Mouse (Mus musculus): Measurements from ENCODE around the gene Mkrn1. TPM values are rescaled to one million over a fixed set of nuclear protein-coding genes. Genes with fewer than 3 reads are reported as not detected.

The Mkrn1 gene
- polyA plus RNA-seq, 1 experiment: 291 TPM

DNA sequence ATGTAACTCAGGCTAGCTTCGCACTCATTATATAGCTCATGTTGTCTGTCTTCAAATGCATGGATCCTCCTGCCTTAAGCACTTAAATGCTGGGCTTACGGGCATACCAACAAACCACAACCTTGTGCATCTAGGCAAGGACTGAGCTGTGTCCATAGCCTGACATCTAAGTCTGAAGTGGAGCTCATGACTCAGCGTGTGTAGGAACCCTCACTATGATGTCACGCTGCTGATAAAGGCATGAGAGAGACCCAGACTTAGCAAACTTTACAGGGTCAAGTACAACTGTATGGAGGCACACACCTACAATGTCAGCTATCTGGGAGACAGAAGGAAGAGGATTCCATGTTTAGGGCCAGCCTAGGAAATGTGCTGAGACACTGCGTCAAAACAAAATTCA is 13.8 kb downstream of the Mkrn1 start:
- 86% methylated on average over 5 of the region's 5 CpGs for WGBS
- no peak overlapping the region for H3K4me3 ChIP-seq (replicated peaks; ENCODE audit: control insufficient read depth, low read depth, low read length)
- H3K4me1 ChIP-seq (ENCODE audit: control insufficient read depth, insufficient read depth, low read length): no peaks in the 10 kb centered on the region; the same call in 1 of the 2 replicates
- TF ChIP-seq CTCF (IDR thresholded peaks at IDR 0.05; ENCODE audit: control insufficient read depth, insufficient read depth, low read length) (no peak), POLR2A (IDR thresholded peaks at IDR 0.05; ENCODE audit: borderline replicate concordance, control insufficient read depth, low read depth, low read length) (no peak)
- no peak overlapping the region for H3K27ac ChIP-seq (ENCODE audit: control insufficient read depth, insufficient read depth, low read depth, low read length, poor library complexity)

DNA sequence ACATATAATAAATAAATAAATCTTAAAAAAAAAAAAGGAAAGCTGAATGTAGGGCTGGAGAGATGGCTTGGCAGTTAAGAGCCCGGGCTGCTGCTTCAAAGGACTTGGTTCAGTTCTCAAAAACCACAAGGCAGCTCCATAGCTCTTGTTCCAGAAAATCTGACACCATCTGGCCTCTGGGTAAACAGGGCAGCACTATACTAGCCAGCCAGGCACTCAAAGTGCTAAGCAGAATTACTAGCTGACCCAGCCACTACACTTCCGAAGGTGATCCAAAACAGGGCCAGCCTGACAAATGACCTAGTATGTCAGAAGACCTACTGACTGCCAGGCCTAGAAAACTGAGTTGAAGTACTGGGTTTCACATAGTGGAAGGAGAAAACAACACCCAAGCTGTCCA is 17.1 kb downstream of the Mkrn1 start:
- Histone ChIP-seq H3K27ac (ENCODE audit: control insufficient read depth, insufficient read depth, low read depth, low read length, poor library complexity) (no peak overlapping the region), H3K4me3 (replicated peaks; ENCODE audit: control insufficient read depth, low read depth, low read length) (no peak overlapping the region), H3K4me1 (ENCODE audit: control insufficient read depth, insufficient read depth, low read length) (no peaks in the 10 kb centered on the region; the same call in 1 of the 2 replicates)
- TF ChIP-seq POLR2A (IDR thresholded peaks at IDR 0.05; ENCODE audit: borderline replicate concordance, control insufficient read depth, low read depth, low read length) (no peak), CTCF (IDR thresholded peaks at IDR 0.05; ENCODE audit: control insufficient read depth, insufficient read depth, low read length) (no peak)
- 95% methylated on average over 2 of the region's 2 CpGs for WGBS

DNA sequence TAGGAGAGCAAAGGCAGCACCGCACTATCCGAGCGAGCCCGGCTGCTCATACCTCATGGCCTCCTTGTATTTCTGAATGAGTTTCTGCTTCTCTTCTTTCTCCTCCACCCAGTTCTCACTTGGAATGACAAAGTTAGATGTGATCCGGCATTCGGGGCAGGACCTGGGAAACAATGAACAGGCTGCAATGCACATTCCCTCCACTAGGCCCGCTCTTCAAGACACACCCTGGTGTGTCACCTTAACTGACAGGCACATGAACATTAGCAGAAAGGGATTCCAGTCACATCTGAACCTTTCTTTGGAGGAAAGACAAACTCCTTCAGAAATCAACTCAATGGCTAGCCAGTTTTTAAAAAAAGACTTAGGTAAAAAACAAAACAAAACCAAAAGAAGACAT is 19.9 kb downstream of the Mkrn1 start:
- TF ChIP-seq POLR2A (IDR thresholded peaks at IDR 0.05; ENCODE audit: borderline replicate concordance, control insufficient read depth, low read depth, low read length) (no peak), CTCF (IDR thresholded peaks at IDR 0.05; ENCODE audit: control insufficient read depth, insufficient read depth, low read length) (peak; percentile 36; the same call in 1 of the 2 replicates)
- Histone ChIP-seq H3K4me1 (ENCODE audit: control insufficient read depth, insufficient read depth, low read length) (no peaks in the 10 kb centered on the region), H3K27ac (ENCODE audit: control insufficient read depth, insufficient read depth, low read depth, low read length, poor library complexity) (no peak overlapping the region), H3K4me3 (replicated peaks; ENCODE audit: control insufficient read depth, low read depth, low read length) (no peak overlapping the region)
- 91% methylated on average over 7 of the region's 7 CpGs for WGBS

DNA sequence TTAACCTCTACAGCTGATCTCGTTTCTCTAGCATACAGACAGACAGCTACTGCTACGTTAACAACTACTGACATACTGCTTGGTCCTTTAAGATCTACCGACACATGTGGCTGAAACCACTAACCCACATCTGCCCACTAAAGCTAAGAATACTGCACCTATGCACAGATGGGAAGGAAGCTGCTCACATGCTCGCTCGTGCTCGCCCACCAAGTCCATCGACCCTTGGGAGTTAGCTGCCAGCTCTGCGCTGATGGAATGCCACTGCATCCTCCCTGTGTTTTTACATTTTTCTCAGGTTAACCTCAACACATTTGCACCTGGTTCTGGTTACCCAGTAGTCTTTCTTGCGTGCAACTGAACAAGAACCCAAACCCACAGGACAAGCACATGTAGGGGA is 21.9 kb downstream of the Mkrn1 start:
- Histone ChIP-seq H3K4me3 (replicated peaks; ENCODE audit: control insufficient read depth, low read depth, low read length) (no peak overlapping the region), H3K27ac (ENCODE audit: control insufficient read depth, insufficient read depth, low read depth, low read length, poor library complexity) (no peak overlapping the region), H3K4me1 (ENCODE audit: control insufficient read depth, insufficient read depth, low read length) (no peaks in the 10 kb centered on the region)
- TF ChIP-seq CTCF (IDR thresholded peaks at IDR 0.05; ENCODE audit: control insufficient read depth, insufficient read depth, low read length) (no peak), POLR2A (IDR thresholded peaks at IDR 0.05; ENCODE audit: borderline replicate concordance, control insufficient read depth, low read depth, low read length) (no peak)
- WGBS: 70% methylated on average over 9 of the region's 9 CpGs

DNA sequence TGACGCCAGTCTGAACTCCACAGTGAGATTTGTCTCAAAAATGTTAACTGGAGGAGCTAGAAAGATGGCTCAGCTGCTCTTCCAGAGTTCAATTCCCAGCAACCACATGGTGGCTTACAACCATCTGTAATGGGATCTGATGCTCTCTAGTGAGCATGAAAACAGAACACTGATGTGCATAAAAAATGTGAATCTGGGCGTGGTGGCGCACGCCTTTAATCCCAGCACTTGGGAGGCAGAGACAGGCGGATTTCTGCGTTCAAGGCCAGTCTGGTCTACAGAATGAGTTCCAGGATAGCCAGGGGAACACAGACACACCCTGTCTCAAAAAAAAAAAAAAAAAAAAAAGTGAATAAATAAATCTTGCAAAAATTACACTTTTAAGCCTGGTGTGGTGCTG is 23.2 kb downstream of the Mkrn1 start:
- WGBS: 91% methylated on average over 6 of the region's 6 CpGs

DNA sequence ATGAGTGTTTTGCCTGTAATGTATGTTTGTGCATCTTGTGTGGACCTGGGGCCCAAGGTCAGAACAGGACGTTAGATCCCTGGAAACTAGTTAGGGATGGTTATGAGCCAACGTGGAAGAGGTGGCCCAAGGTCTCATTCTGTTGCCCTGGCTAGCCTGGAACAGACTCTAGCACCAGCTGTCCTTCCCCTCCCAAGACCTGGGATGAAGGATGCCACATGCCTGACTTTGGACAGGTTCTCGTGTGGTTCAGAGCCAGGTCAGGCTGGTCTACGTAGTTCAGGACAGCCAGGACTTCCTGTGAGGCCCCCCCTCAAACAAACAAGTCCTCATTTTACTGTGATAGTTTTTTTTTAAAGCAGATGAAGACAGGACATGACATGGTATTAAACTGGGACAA is 24.3 kb downstream of the Mkrn1 start:
- 85% methylated on average over 4 of the region's 4 CpGs for WGBS
- H3K4me1 ChIP-seq (ENCODE audit: control insufficient read depth, insufficient read depth, low read length): no peaks in the 10 kb centered on the region
- TF ChIP-seq CTCF (IDR thresholded peaks at IDR 0.05; ENCODE audit: control insufficient read depth, insufficient read depth, low read length): no peak
- H3K4me3 ChIP-seq (replicated peaks; ENCODE audit: control insufficient read depth, low read depth, low read length): no peak overlapping the region
- no peak overlapping the region for H3K27ac ChIP-seq (ENCODE audit: control insufficient read depth, insufficient read depth, low read depth, low read length, poor library complexity)

More for the DNA sequence above, 23.2 kb downstream of the Mkrn1 start:
- Histone ChIP-seq H3K4me1 (ENCODE audit: control insufficient read depth, insufficient read depth, low read length) (no peaks in the 10 kb centered on the region), H3K27ac (ENCODE audit: control insufficient read depth, insufficient read depth, low read depth, low read length, poor library complexity) (no peak overlapping the region), H3K4me3 (replicated peaks; ENCODE audit: control insufficient read depth, low read depth, low read length) (no peak overlapping the region)
- no peak for TF ChIP-seq CTCF (IDR thresholded peaks at IDR 0.05; ENCODE audit: control insufficient read depth, insufficient read depth, low read length)
- no peak for TF ChIP-seq POLR2A (IDR thresholded peaks at IDR 0.05; ENCODE audit: borderline replicate concordance, control insufficient read depth, low read depth, low read length)

DNA sequence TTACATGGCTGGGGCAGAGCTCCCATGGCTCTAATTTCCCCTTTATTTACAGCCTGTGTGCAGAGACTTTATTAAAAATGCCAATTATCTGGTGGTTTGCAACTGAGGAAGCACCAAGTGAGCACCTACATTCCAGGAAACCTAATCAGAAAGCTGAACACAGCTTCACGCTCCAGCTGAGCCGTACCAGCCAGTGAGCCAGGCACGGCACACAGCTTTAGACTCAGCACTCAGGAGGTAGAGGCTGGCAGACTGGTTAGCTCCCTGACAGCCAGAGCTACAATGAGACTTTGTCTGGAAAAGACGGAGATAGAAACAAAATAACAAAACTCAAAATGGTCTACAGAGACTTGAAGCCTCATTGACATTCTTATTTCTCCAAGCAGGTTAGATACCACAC is 24.8 kb downstream of the Mkrn1 start:
- Histone ChIP-seq H3K27ac (ENCODE audit: control insufficient read depth, insufficient read depth, low read depth, low read length, poor library complexity) (no peak overlapping the region), H3K4me3 (replicated peaks; ENCODE audit: control insufficient read depth, low read depth, low read length) (no peak overlapping the region), H3K4me1 (ENCODE audit: control insufficient read depth, insufficient read depth, low read length) (no peaks in the 10 kb centered on the region)
- no peak for TF ChIP-seq CTCF (IDR thresholded peaks at IDR 0.05; ENCODE audit: control insufficient read depth, insufficient read depth, low read length)
- TF ChIP-seq POLR2A (IDR thresholded peaks at IDR 0.05; ENCODE audit: borderline replicate concordance, control insufficient read depth, low read depth, low read length): no peak
- WGBS: 94% methylated on average over 4 of the region's 4 CpGs

DNA sequence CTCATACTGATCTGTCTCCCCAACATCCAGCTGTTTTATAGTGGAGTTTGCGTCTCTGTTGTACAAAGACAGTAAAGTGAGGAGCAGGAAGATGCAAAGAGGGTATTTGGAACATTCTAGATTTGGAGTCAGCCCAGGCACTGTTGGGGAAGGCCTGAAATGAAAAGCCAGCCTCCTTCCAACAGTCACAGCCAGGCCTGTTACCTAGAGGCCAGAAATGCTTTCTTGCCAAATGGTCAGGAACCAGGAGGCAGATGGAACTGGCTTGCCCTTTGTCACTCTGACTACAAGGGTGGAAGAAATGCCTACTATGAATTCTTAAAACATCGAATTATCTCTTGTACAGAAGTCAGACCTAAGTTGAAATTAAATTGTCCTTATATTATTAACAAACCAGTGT is 30.3 kb downstream of the Mkrn1 start:
- 94% methylated on average over 2 of the region's 2 CpGs for WGBS
- Histone ChIP-seq H3K27ac (ENCODE audit: control insufficient read depth, insufficient read depth, low read depth, low read length, poor library complexity) (no peak overlapping the region), H3K4me3 (replicated peaks; ENCODE audit: control insufficient read depth, low read depth, low read length) (no peak overlapping the region), H3K4me1 (ENCODE audit: control insufficient read depth, insufficient read depth, low read length) (no peaks in the 10 kb centered on the region)
- TF ChIP-seq POLR2A (IDR thresholded peaks at IDR 0.05; ENCODE audit: borderline replicate concordance, control insufficient read depth, low read depth, low read length) (no peak), CTCF (IDR thresholded peaks at IDR 0.05; ENCODE audit: control insufficient read depth, insufficient read depth, low read length) (no peak)
